Mouse (Mus musculus) megakaryocyte, embryonic 14.5 days (primary cell): ENCODE data around the gene Gzmm.

Source experiments
- FLI1 ChIP-seq: IDR thresholded peaks from 2 replicates; pipeline ENCODE4 v1.6.1; 2012; ENCODE audit warnings: low read length, inconsistent platforms, mixed read lengths
- GATA1 ChIP-seq: IDR thresholded peaks from 3 replicates; pipeline ENCODE4 v1.6.1; 2012; ENCODE audit warnings: mixed read lengths, low read length, inconsistent platforms, borderline replicate concordance

GRCm38 (mm10) chr10:79723692-79724091, 34.9 kb downstream of the Gzmm start:
- no peak for TF ChIP-seq GATA1
- no peak for TF ChIP-seq FLI1
